Mouse (Mus musculus) CH12.LX (cell line): ENCODE data around the gene Btbd3. TPM values are rescaled to one million over a fixed set of nuclear protein-coding genes. Genes with fewer than 3 reads are reported as not detected.

Source experiments
- DNase-seq: peaks from one replicate; pipeline ENCODE4 v3.0.0-alpha.2; 2013; ENCODE audit errors: extremely low read depth
- H3K27ac ChIP-seq: 2 replicates; pipeline ENCODE4 v1.5.1; 2012; ENCODE audit warnings: low read depth, mild to moderate bottlenecking, control low read depth, moderate library complexity; ENCODE audit not compliant: insufficient read depth
- H3K27me3 ChIP-seq: replicated peaks from 2 replicates; pipeline ENCODE3; 2012; ENCODE audit warnings: inconsistent platforms
- H3K36me3 ChIP-seq, 2 experiments: replicated peaks in 1 of 2; 2 replicates each; pipeline versions ENCODE3 to v1.6.1; 2012; ENCODE audit warnings: inconsistent platforms in 1 of 2, low read length in 1 of 2, mild to moderate bottlenecking in 1 of 2, mixed read lengths in 1 of 2, moderate library complexity in 1 of 2; ENCODE audit not compliant: control insufficient read depth in 1 of 2, insufficient read depth in 1 of 2
- H3K4me1 ChIP-seq, 2 experiments: 2 replicates each; pipeline ENCODE4 v1.6.1; 2012; ENCODE audit warnings: inconsistent platforms in 1 of 2, moderate library complexity in 1 of 2; ENCODE audit not compliant: insufficient read depth in 2 of 2, control insufficient read depth in 1 of 2
- H3K4me2 ChIP-seq: 2 replicates; pipeline ENCODE4 v1.6.1; 2012; ENCODE audit warnings: low read depth, mild to moderate bottlenecking, control low read depth; ENCODE audit not compliant: poor library complexity, insufficient read depth, severe bottlenecking
- H3K4me3 ChIP-seq, 3 experiments: fragments of 150-350 bp in 1 of 3; sonication (generic) in 1 of 3; replicated peaks in 1 of 3; 2 replicates each; pipeline versions ENCODE3 to v1.5.1; 2011 to 2012; ENCODE audit warnings: low read depth in 2 of 3, low read length in 2 of 3, mild to moderate bottlenecking in 2 of 3, moderate library complexity in 2 of 3, control low read depth in 1 of 3, improper control_type of control experiment in 1 of 3, inconsistent platforms in 1 of 3, mixed read lengths in 1 of 3; ENCODE audit not compliant: poor library complexity in 1 of 3
- H3K79me2 ChIP-seq: replicated peaks from 2 replicates; pipeline ENCODE4 v1.6.1; 2012; ENCODE audit warnings: mild to moderate bottlenecking, moderate library complexity; ENCODE audit not compliant: control insufficient read depth, poor library complexity, insufficient read depth, severe bottlenecking; ENCODE audit errors: extremely low read depth
- H3K9ac ChIP-seq: 2 replicates; pipeline ENCODE4 v1.6.1; 2012; ENCODE audit warnings: low read depth, mild to moderate bottlenecking, control low read depth, moderate library complexity; ENCODE audit not compliant: insufficient read depth
- H3K9me3 ChIP-seq: replicated peaks from 2 replicates; pipeline ENCODE3; 2012; ENCODE audit warnings: low read length, inconsistent platforms, mixed read lengths
- BHLHE40 ChIP-seq: IDR thresholded peaks from 2 replicates; pipeline ENCODE4 v1.6.1; 2011; ENCODE audit warnings: mild to moderate bottlenecking, low read depth, low read length, improper control_type of control experiment
- CTCF ChIP-seq, 2 experiments: IDR thresholded peaks in 1 of 2; conservative IDR thresholded peaks in 1 of 2; 2 replicates each; pipeline ENCODE4 v1.5.1; 2011 to 2012; ENCODE audit warnings: low read depth in 2 of 2, low read length in 2 of 2, improper control_type of control experiment in 1 of 2, inconsistent platforms in 1 of 2, mild to moderate bottlenecking in 1 of 2, moderate library complexity in 1 of 2
- ELF1 ChIP-seq: IDR thresholded peaks from 2 replicates; pipeline ENCODE4 v1.6.1; 2014; ENCODE audit warnings: low read depth, mild to moderate bottlenecking, inconsistent platforms, low read length, improper control_type of control experiment
- EP300 ChIP-seq: IDR thresholded peaks from 2 replicates; pipeline ENCODE4 v1.6.1; 2011; ENCODE audit warnings: low read length, improper control_type of control experiment
- ETS1 ChIP-seq: conservative IDR thresholded peaks from 2 replicates; pipeline ENCODE4 v1.6.1; 2012; ENCODE audit warnings: low read depth, mild to moderate bottlenecking, inconsistent platforms, low read length, improper control_type of control experiment, moderate library complexity
- GABPA ChIP-seq: IDR thresholded peaks from 2 replicates; pipeline ENCODE4 v1.6.1; 2012; ENCODE audit warnings: low read depth, low read length, improper control_type of control experiment, inconsistent platforms; ENCODE audit not compliant: insufficient replicate concordance
- JUND ChIP-seq: conservative IDR thresholded peaks from 2 replicates; pipeline ENCODE4 v1.6.1; 2011; ENCODE audit warnings: low read depth, low read length, improper control_type of control experiment
- MYC ChIP-seq: IDR thresholded peaks from 2 replicates; pipeline ENCODE4 v1.6.1; 2011; ENCODE audit warnings: low read depth, mild to moderate bottlenecking, improper control_type of control experiment, low read length
- NELFE ChIP-seq: IDR thresholded peaks from 2 replicates; pipeline ENCODE4 v1.6.1; 2011; ENCODE audit warnings: low read depth, low read length, improper control_type of control experiment
- POLR2A ChIP-seq: IDR thresholded peaks from 2 replicates; pipeline ENCODE4 v1.6.1; 2011; ENCODE audit warnings: low read depth, mild to moderate bottlenecking, improper control_type of control experiment, low read length
- POLR2AphosphoS2 ChIP-seq: IDR thresholded peaks from 2 replicates; pipeline ENCODE4 v1.6.1; 2011; ENCODE audit warnings: low read depth, low read length, improper control_type of control experiment
- RAD21 ChIP-seq: IDR thresholded peaks from 2 replicates; pipeline ENCODE4 v1.6.1; 2011; ENCODE audit warnings: low read depth, mild to moderate bottlenecking, low read length, improper control_type of control experiment, moderate library complexity
- SIN3A ChIP-seq: IDR thresholded peaks from 2 replicates; pipeline ENCODE4 v1.6.1; 2012; ENCODE audit warnings: low read length, improper control_type of control experiment, inconsistent platforms
- SMC3 ChIP-seq: IDR thresholded peaks from 2 replicates; pipeline ENCODE4 v1.6.1; 2011; ENCODE audit warnings: low read depth, low read length, improper control_type of control experiment
- TBP ChIP-seq: conservative IDR thresholded peaks from 2 replicates; pipeline ENCODE4 v1.6.1; 2011; ENCODE audit warnings: low read depth, low read length, improper control_type of control experiment
- TCF12 ChIP-seq: IDR thresholded peaks from 2 replicates; pipeline ENCODE4 v1.6.1; 2014; ENCODE audit warnings: low read depth, mild to moderate bottlenecking, inconsistent platforms, low read length, improper control_type of control experiment
- ZC3H11A ChIP-seq: IDR thresholded peaks from 2 replicates; pipeline ENCODE4 v1.6.1; 2012; ENCODE audit warnings: low read depth, mild to moderate bottlenecking, inconsistent platforms, low read length, improper control_type of control experiment
- dilution Hi-C: fragments of 300-500 bp; cut with MboI; formaldehyde crosslinking; loops from 2 replicates; pipeline ENCODE4 v1.14.3; 2020; ENCODE audit warnings: low sequenced_read_pairs; ENCODE audit not compliant: extremely low pct_unique_long_range_greater_than_20kb, extremely low pct_ligation_motif_present
- in situ Hi-C: fragments of 300-500 bp; cut with MboI; formaldehyde crosslinking; loops from 3 replicates; pipeline ENCODE4 v1.14.3; 2019; ENCODE audit warnings: low sequenced_read_pairs, low pct_ligation_motif_present, low pct_unique_long_range_greater_than_20kb, mixed read lengths
- polyA plus RNA-seq: library from polyadenylated mRNA; unstranded; fragments of >175 nt; gene quantifications from 2 replicates; pipeline ENCODE4 v1.2.1, GENCODE M21; 2012; ENCODE audit warnings: low read depth; ENCODE audit not compliant: insufficient read length
- total RNA-seq, 2 experiments: library from RNA; depleted of rRNA; stranded (reverse); fragments of 300-350 nt in 1 of 2; fragments of >200 nt in 1 of 2; gene quantifications; 2 replicates each; pipeline ENCODE4 v1.2.3; 2012 to 2014

Gene Btbd3
- total and polyA plus RNA-seq, 3 experiments = not detected

- H3K4me1 ChIP-seq = no peaks in the 10 kb centered on the region
- no peaks in the 10 kb centered on the region for H3K27me3 ChIP-seq
- H3K27ac ChIP-seq = no peak overlapping the region
- no peaks in the 10 kb centered on the region for H3K79me2 ChIP-seq
- dilution Hi-C loops = no loop called here
- no peak for DNase-seq
- H3K4me3 ChIP-seq = no peak overlapping the region
- H3K4me2 ChIP-seq = no peak overlapping the region
- H3K9me3 ChIP-seq = peaks cover 46% of the 10 kb centered on the region
- in situ Hi-C loops = no loop called here
- H3K9ac ChIP-seq = no peak overlapping the region
- TF ChIP-seq SMC3 = no peak
- TF ChIP-seq ZC3H11A = no peak
- no peak for TF ChIP-seq RAD21
- no peak for TF ChIP-seq EP300
- no peak for TF ChIP-seq SIN3A
- TF ChIP-seq POLR2AphosphoS2 = no peak
- no peak for TF ChIP-seq NELFE
- TF ChIP-seq POLR2A = no peak
- no peak for TF ChIP-seq TCF12
- TF ChIP-seq ELF1 = no peak
- TF ChIP-seq TBP = no peak
- TF ChIP-seq BHLHE40 = no peak
- no peak for TF ChIP-seq GABPA
- no peak for TF ChIP-seq MYC
- H3K36me3 ChIP-seq = no peaks in the 10 kb centered on the region
Observed at GRCm38 (mm10) chr2:138362474-138362873, 106.1 kb downstream of the Btbd3 start.

- H3K27me3 ChIP-seq = no peaks in the 10 kb centered on the region
- H3K4me3 ChIP-seq = no peak overlapping the region
- H3K4me2 ChIP-seq = no peak overlapping the region
- peaks cover 45% of the 10 kb centered on the region for H3K9me3 ChIP-seq
- no peaks in the 10 kb centered on the region for H3K36me3 ChIP-seq
- H3K27ac ChIP-seq = no peak overlapping the region
- dilution Hi-C loops = no loop called here
- H3K9ac ChIP-seq = no peak overlapping the region
- H3K4me1 ChIP-seq = no peaks in the 10 kb centered on the region
- DNase-seq = no peak
- in situ Hi-C loops = no loop called here
- H3K79me2 ChIP-seq = no peaks in the 10 kb centered on the region
- TF ChIP-seq ZC3H11A = no peak
- no peak for TF ChIP-seq CTCF (conservative IDR thresholded peaks at IDR 0.05 in 1 of 2, IDR thresholded peaks at IDR 0.05 in 1 of 2; ENCODE audit: low read depth in 2 of 2, low read length in 2 of 2)
- TF ChIP-seq, all 38 proteins: peak for 0
Observed at GRCm38 (mm10) chr2:138365391-138365790, 109.0 kb downstream of the Btbd3 start.

GRCm38 (mm10) chr2:138374556-138374955, 118.2 kb downstream of the Btbd3 start:
- TF ChIP-seq JUND = no peak
- TF ChIP-seq ETS1 = no peak
- Histone ChIP-seq H3K9me3 (peaks cover 31% of the 10 kb centered on the region), H3K27me3 (no peaks in the 10 kb centered on the region), H3K27ac (no peak overlapping the region), H3K4me1 (no peaks in the 10 kb centered on the region), H3K4me3 (no peak overlapping the region), H3K79me2 (no peaks in the 10 kb centered on the region), H3K36me3 (no peaks in the 10 kb centered on the region), H3K9ac (no peak overlapping the region), H3K4me2 (no peak overlapping the region)
- in situ Hi-C loops = no loop called here
- dilution Hi-C loops = no loop called here
- DNase-seq = no peak
